Mouse (Mus musculus): ENCODE measurements around the gene Pik3ca. TPM values are rescaled to one million over a fixed set of nuclear protein-coding genes. Genes with fewer than 3 reads are reported as not detected.
"Not testable (repeated sequence)": the region's sequence is repeated elsewhere in the genome, so short reads cannot be mapped to it uniquely, and the experiment has no call there.

Pik3ca gene
- total RNA-seq, 2 experiments from 2014 or later, result 45.9 to 48.8 TPM

DNA sequence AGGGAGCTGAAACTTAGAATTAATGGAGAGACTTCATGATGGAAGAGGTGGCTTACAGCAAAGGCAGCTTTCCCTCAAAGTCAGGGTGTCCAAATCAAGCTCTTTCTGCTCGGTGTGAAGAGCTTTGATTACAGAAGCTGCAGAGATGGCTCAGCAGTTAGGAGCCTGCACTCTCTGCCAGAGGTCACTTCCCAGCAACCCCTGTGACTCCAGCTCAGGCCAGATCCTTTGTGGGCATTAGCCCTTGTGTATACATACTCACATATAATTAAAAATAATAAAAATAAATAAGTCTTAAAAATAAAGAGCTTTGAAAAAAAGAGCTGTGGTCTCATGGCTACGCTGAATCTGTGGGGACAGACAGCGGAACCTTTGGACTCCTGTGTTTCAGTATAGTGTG is 4.1 kb downstream of the Pik3ca start:
- no peak for DNase-seq (ENCODE audit: low spot score)

DNA sequence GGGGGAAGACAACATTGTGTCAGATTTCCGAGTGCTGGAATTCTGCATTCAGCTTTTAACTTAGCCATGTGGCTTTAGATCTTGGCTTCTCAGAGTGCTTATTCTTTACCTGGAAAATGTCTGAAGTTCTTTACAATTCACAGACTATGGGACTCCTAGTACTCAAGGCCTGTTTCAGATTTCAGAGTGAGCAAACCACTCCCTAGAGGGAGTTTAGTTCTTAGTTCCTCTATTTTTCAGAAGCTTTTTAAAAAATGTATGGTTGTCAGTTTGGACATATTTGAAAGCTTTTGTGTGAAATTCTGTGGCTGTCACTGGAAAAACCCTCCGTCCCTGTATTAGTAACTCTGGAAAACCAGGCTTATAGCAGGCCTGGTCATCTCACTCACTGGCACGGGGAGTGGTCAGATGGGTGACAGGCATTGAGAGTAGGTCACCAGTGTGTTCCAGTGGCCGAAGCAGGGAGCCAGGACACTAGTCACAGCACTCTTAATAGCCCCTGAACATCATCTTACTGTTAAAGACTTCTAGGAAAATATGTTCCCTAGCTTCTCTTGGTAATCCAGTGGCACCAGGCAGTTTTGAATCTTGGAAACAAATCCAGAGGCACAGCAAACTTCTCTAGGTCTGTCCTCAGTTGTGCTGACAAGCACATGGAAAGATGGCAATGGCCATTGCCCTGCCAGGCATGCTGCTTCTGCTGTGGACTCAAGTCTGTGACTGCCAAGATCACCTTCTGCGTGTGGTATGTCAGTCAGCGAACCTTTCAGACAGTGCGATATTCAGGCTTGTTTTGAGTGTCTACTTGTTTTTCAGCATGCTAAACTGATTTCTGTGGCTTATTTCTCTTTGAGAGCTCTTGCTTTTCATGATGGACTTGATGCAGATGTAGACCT is 5.8 kb downstream of the Pik3ca start:
- DNase-seq (ENCODE audit: low spot score), result peak; percentile 70

DNA sequence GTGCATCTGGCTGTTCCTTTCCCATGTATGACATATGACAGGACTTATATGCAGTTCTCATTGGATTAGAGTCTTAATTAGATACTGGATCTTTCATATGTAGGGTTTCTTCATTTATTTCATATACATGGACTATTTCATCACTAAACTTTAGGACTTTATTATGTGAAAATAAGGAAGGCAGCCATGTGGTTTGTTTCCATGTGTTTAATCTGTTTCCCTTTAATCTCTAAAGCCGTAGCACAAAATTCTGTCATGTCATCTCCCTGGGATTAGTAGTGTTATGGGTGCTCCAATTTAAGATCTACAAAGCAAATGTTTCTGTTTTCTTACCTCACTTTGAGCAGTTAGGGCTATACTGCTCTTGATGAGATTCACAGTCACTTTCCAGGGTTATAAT is 8.2 kb downstream of the Pik3ca start:
- DNase-seq (ENCODE audit: low spot score), result no peak

DNA sequence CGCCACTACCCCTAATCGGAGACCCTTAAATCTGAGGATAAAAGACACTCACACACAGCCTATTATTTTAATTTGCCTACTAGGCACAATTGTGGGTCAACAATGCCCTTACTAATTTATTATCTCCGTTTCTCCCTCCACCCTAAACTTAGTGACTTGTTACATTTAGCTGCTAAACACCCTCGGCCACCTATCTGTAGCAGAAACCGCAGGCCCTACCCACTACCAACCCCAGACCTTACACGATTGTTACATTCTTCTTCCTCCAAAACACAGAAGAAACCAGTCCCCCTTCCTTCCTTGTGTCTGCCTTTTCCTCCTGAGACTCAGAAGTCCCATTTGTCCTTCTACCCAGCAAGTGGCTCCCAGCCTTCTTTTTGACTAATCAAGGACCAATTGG is 9.3 kb downstream of the Pik3ca start:
- no peak for DNase-seq (ENCODE audit: low spot score)

DNA sequence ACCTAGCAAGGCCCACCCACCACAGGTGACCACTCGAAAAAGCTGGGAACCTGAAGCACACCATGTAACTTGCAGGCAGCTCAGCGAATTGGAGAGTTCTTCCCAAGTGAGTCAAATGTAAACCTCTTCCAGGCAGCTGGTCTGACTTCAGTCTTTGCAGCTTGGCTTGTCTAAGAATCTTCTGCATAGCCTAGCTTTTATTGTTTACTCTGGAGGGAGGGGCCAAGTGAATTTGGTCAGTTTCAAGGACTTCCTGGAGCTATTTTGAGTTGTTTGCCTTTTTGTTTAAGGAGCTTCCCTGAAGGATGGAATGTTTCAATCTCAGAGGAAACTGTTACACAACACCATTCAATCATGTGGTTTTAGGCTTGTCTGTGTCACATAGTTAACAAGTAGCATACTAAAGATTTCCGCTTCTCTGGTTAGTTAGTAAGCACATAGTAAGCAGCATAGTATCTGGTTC is 11.4 kb downstream of the Pik3ca start:
- no peak for DNase-seq (ENCODE audit: low spot score)

DNA sequence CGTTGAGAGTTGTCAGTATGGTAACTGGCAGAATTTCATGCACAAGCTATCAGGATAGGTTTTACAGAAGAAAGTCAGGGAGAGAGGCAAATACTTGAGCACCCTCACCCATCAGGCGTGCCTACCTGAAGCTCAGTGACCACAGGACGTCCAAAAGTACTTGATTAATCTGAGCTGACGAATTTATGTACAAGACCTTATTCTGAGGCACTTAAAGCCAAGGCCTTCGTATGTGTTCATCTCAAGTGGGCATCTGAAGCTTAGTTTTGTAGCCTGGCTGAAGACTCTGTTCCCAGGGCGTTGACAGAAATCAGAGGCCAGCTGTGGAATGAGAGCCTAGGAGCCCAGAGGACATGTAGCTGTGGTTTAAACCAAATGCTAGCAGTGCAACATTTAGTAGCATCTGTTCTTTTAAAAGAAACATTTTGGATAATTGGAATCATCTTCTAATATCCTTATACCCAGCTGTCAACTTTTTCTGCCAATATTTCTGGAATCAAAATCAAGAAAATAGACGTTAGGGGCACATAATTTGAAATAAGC is 15.1 kb downstream of the Pik3ca start:
- DNase-seq (ENCODE audit: low spot score), result no peak

DNA sequence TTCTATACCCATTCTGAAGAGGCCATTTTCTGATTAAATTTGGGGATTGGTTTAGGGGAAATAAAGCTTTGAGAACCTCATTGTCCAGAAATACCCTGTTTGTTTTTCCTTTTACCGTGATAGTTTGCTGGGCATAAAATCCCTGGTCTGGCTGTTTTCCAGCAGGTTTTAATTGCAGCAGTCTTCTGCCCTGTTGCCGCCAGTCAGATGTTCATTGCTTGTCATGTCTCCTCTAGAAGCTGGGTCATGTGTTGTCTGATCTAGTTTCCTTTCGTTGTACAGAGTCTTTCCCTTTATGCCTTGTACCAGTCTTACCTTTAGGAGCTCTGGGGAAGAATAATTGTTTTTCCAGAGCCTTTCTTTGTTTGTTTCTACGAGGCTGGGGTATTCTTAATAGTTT is 16.9 kb downstream of the Pik3ca start:
- DNase-seq (ENCODE audit: low spot score), result no peak

DNA sequence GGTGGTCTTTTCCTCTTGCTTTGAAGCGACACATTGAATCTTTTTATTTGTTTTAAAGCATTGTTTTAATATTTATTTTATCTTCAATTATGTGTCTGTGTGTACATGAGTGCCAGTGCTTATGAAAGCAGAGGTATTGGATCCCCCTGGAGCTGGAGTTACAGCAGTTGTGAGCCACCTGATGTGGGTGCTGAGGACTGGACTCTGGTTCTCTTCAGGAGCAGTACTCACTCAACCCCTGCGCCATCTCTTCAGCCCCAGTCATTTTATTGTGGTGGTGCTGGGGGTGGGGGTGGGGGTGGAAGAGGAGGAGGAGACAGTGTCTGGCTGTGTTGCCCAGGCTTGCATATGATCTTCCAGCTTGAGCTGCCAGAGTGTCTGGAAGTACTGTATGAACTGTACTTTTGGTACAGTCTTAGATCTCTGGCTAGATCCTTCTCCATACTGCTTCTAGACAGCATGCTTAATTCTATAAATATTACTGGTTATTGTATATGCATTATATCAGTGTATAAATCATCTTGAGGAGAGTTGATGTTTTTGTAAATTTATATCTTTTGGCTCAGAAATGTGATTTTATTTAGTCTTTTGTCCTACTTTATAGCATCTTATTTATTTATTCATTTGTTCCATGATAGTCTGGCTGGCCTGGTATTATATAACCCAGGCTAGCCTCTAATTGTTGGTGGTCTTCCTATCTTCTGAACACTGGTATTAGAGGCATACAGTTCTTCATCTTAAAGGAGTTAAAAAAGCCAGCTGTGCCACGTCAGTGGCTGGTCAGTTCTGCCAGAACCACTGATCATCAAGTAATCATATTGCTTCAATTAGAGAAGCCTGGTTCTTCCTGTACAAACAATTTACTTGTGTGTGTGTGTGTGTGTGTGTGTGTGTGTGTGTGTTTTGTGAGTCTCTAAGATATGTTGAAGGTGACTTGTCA is 18.2 kb downstream of the Pik3ca start:
- DNase-seq (ENCODE audit: low spot score), result no peak

DNA sequence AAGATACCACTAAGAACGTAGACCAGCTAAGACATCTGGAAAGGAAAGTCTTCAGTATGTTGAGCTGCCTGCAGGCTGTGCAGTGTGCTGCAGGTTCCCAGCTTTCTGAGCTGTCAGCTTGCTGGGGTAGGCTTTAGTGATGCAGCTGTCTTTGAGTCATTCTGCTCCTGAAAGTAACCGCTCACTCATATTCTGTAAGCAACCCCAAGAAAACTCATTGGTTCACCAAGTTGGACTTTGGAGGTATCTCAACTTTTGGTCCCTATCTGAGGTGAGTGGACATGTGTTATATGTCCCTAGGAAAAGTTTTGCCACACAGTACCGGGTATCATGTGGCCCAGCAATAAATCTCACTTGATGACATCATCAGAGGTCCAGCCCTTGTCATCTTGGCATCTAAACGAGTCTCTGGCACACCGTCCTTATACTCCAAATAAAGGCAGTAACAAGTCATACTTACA is 20.3 kb downstream of the Pik3ca start:
- DNase-seq (ENCODE audit: low spot score), result peak; percentile 65

DNA sequence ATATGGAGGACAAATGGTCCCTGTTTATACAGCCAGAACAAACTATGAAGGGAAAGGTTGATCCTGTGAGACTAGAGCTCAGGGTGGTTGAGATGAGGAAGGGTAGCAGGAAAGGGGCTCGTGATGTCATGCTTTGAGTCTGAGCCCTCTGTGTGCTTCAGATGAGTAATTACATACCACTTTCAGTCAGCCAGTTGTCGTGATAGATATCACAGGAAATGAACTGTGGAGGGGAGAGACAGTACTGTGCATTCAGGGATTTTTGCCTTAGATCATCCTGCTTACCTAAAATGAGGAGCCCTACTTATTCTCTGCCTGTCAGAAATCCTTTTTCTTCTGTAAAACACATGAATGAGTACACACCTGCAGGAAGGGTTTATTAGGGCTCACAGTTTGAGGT is 22.4 kb downstream of the Pik3ca start:
- no peak for DNase-seq (ENCODE audit: low spot score)

DNA sequence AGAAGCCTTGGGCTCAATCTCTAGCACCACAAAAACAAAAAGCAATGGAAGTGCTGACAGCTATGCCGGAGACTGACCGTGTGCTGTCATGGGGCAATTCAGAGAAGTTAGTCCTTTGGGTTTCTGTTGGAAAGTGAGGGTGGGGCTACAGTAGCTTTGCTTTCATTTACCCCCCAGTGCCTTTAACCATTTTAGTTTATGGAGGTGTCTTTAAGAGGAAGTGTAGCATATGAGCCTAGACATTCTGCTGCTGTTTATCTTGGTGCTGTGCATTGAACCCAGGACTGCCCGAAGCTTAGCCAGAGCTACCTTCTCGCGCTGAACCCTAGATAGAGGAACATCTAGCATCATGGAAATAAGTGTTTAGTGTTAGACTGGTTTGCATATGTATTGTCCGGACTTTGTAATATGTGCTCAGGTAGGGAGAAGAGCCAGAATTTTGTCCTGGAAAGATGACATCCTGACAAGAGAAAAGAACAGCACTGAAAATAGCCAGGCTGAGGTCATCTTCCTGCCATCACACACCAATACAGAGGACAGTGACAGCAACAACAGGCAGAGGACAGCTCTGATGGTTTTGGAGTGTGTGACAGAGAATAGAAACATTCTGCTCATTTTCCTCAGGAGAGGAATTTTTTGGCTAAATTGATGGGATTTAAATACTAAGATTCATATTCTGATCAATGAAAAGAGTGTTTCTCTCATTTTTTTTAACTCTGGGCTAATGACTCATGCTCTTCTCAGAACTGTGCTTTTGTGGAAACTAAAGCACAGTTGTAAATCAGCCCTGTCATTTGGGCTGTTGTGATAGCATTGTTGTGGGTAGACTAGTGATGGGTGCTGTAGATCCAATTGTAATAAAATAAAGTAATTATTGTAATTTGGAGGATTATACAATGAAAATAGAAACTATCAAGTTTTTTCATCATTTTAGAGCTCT is 23.9 kb downstream of the Pik3ca start:
- no peak for DNase-seq (ENCODE audit: low spot score)

DNA sequence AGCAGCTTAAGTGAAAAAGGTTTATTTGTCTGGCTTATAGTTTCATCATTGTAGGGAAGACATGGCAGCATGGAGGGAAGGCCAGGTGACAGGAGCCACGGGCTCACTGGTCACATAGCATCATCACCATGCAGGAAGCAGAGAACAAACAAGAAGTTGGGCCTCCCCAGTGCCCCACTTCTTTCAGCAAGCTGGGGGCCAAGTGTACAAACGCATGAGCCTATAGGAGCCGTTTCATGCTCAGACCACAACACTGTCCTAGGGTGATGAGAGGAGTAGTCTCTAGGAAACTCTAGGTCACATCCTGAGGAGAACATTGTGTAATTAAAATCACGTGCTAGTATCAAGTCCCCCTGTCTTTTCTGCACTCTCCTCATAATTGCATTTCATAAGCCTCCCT is 30.2 kb downstream of the Pik3ca start:
- DNase-seq (ENCODE audit: low spot score), result no peak

DNA sequence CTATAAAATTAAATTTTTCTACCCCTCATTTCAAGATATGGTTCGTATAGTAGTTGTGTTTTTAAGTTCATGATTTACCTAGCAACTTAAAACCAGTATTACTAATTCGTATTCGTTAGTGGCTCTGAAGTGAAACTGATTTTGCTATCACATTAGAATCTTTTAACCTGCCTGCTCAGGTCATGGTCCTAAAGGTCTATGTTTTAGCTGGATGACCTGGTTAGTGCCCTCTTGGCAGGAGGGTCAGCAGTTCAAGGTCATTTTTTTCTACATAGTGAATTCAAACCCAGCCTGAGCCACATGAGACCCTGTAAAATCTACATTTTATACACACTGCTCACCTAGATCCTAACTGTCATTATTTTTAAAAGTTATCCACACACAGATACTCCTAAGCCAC is 30.9 kb downstream of the Pik3ca start:
- no peak for DNase-seq (ENCODE audit: low spot score)

DNA sequence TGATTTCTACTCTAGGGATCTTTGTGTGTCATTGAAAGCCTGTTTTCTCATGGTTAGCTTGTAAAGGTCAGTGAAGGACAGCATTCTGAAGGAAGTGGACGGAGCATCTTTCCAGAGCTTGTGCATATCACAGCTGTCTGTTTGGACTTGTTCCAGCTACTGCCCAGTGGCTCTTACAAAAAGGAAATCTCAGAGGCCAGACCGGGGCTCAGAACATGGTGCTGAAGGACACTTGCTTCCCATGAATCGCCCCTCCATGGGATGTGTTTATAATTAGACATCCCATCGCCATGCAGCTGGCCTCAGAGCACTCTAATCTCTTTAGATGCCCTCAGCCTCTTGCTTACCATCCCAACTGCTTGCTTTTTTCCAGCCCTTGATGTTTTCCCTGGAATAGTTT is 31.4 kb downstream of the Pik3ca start:
- DNase-seq (ENCODE audit: low spot score), result peak; percentile 54

DNA sequence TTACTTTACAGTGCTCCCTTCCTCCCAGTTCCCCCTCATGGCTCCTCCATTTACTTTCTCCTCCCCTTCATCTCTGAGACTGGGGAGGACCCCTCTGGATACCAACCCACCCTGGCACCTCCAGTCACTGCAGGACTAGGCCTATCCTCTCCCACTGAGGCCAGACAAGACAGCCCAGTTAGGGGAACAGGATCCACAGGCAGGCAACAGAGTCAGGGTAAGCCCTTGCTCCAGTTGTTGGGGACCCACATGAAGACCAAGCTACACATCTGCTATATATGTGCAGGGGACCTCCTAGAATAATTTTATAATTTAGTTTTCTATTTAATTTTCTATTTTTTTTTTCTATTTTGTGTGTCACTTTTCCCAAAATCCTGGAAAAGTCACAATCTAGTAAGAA is 31.9 kb downstream of the Pik3ca start:
- DNase-seq (ENCODE audit: low spot score), result not testable (repeated sequence)

DNA sequence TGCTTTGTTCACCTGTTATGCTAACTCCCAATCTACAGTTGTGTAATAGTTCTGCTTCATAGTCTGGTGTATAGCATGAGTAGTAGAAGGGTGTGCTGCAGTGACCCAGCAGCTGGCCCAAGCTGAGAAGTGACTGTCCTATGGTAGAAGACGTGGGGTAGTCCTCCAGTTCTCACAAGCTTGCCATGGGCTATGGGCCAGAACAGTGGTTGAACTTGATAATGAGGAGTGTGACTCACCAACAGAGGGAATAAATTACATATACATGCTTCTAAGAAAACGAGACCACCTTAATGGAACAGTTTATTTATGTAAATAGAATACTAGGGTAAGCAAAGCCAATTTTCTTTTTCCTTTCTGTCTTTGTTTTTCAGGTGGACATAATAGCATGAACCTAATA is 32.9 kb downstream of the Pik3ca start:
- no peak for DNase-seq (ENCODE audit: low spot score)

DNA sequence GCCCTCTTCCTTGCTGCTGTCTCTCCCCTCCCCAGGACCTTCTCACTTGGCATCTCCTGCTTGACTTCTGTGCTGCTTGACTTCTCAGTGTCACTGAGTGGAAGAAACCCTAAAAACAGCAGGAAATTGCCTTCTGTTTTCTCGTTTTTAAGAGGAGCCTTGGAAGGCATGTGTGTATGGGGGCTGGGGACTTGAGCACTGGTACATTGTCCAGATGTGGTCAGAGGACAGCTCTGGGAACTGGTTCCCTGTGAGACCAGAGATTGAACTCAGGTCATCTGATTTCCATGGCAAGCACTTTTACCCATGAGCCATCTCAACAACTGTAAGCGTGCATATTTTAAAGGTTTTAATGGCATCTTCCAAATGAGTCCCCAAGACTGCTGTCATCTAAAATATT is 36.5 kb downstream of the Pik3ca start:
- no peak for DNase-seq (ENCODE audit: low spot score)

DNA sequence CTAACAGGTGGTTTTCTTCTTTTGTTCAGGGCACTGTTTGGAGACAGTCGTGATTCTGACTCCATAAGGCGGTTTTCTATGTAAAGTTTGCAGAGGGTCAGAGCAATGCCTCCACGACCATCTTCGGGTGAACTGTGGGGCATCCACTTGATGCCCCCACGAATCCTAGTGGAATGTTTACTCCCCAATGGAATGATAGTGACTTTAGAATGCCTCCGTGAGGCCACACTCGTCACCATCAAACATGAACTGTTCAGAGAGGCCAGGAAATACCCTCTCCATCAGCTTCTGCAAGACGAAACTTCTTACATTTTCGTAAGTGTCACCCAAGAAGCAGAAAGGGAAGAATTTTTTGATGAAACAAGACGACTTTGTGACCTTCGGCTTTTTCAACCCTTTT is 38.6 kb downstream of the Pik3ca start:
- DNase-seq (ENCODE audit: low spot score), result no peak

DNA sequence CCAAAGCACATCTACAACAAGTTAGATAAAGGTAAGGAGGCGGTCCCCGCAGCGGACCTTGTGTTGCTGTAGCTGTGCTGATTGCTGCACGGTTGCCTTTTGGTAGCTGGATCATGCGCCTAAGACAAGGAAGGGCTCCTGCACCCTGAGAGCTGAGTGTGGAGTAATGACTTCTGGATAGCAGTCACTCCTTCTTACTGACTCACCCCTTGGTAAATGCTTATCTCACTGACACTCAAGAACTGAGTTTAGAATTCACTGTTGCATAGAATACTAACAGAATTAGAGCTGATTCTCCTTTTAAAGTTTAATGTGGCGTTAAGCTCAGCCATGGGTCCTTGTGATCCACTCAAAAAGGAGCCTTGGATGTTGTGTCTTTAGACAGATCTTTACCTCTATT is 39.8 kb downstream of the Pik3ca start:
- DNase-seq (ENCODE audit: low spot score), result no peak

DNA sequence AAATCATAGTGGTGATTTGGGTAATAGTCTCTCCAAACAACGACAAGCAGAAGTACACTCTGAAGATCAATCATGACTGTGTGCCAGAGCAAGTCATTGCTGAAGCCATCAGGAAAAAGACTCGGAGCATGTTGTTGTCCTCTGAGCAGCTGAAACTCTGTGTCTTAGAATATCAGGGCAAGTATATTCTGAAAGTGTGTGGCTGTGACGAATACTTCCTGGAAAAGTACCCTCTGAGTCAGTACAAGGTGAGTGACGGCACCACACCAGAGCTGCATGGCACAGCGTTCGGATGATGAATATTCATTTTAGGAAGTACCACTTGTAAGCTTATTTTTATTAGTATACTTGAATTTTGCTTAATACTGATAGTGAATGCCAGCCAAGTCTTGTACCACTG is 40.3 kb downstream of the Pik3ca start:
- no peak for DNase-seq (ENCODE audit: low spot score)

DNA sequence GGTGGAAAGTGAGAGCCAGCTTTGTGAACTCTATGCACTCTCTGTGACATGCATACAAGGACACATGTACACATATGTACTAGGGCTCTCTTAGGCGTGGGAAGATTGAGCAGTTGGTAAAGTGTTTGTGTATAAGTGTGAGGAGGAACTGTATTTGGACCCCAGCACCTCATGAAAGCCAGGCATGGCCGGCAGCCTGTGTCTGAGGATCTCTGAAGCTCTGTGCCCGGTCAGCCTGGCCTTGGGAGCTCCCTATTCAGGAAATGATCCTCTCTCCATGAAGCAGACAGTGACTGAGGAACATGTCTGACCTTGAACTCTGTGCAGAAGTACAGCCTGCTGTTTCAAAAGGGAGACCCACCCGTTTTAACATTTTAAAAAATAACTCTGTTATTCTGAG is 41.2 kb downstream of the Pik3ca start:
- DNase-seq (ENCODE audit: low spot score), result no peak
